Comparison of ENCODE assay signal across 9 mouse cellular contexts in the genomic region with DNA sequence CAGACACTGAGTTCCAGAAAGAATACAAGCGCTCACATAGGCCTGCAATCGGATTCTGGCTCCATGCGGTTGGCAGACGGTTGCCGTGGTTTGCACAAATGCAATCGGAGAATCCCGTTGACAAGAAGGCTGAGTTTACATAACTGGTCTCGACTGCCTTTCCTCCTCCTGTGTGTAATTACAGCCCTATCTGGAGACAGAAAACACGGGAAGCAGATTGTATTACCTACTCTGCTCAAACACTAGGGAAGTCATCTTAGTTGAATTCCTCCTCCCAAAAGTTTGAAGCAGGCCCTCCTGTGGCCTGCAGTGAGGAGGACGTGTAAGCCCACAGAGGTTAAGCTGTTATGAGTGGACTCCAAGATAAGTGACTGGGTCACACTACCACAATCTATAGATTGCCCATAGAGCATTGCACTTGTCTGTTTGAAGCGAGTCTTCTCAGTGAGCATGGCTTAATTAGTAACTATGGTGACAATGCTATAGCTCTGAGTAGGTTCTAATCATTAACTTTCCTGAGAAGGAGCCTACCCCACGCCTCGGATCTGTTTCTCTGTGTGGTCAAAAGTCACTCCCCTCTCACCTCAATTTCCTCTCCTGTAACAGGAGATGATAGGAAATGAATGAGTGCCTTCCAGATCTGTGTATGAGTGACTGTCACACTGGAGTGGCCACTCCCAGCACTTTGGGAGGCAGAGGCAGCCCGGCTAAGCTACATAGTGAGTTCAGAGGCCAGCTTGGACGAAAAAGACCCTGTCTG. TPM values are rescaled to one million over a fixed set of nuclear protein-coding genes. Genes with fewer than 3 reads are reported as not detected.
DNase-seq lines count a peak whose midpoint lies in the region; ATAC-seq lines count a peak whose summit lies in the region.
"Had no signal": no experiment of that assay in that cellular context is flagged by ENCODE, and none has a peak within 500 bp of the region (broad histone marks: within the 10 kb centered on the region; RNA-seq: fewer than 3 reads in every experiment).

No protein-coding gene starts in this region.

- H3K4me1 ChIP-seq in hindbrain, embryonic 14.5 days (replicated peaks; ENCODE audit: control insufficient read depth, insufficient read depth, low read length): peaks cover 12% of the 10 kb centered on the region

- H3K36me3 ChIP-seq in hindbrain, embryonic 14.5 days (replicated peaks; ENCODE audit: control insufficient read depth, insufficient read depth): no peaks in the 10 kb centered on the region

- intact Hi-C loops in left cerebral cortex, postnatal 14 days (cut with DNase I): no loop called here

- no peak overlapping the region for H3K9ac ChIP-seq in hindbrain, embryonic 14.5 days

- WGBS in hindbrain, embryonic 14.5 days: 50% methylated on average over 15 of the region's 15 CpGs

- DNase-seq in frontal cortex, postnatal 14 days (ENCODE audit: low spot score in 2 of 2): no peak
- DNase-seq in hindbrain, embryonic 14.5 days (ENCODE audit: low spot score): no peak
- DNase-seq in kidney, postnatal 25 days: peak; percentile 19 to 51
- DNase-seq in skeletal muscle tissue, adult 2 months (ENCODE audit: low read depth, low spot score): peak; percentile 55
- no peak for DNase-seq in thymus, postnatal 10 days (ENCODE audit: low spot score in 2 of 2)
- DNase-seq in left cerebral cortex, postnatal 14 days (ENCODE audit: low spot score in 2 of 2): no peak
- DNase-seq in cerebellum, adult 18-20 months: no peak
- DNase-seq: heart, postnatal 10 days had no signal

- H3K27me3 ChIP-seq in hindbrain, embryonic 14.5 days (ENCODE audit: control insufficient read depth, insufficient read depth, low read length): no peaks in the 10 kb centered on the region

- no peak overlapping the region for H3K4me2 ChIP-seq in hindbrain, embryonic 14.5 days (replicated peaks)

- 0 out of 2 replicates have a peak overlapping the region, but pooled peaks have one; percentile 89 for H3K27ac ChIP-seq in hindbrain, embryonic 14.5 days

- H3K4me3 ChIP-seq in hindbrain, embryonic 14.5 days (replicated peaks; ENCODE audit: low read length): no peak overlapping the region

- ATAC-seq in frontal cortex, adult (ENCODE audit: low TSS enrichment): peak; percentile 38; the same call in 1 of the 2 replicates
- no peak for ATAC-seq in hindbrain, embryonic 14.5 days (ENCODE audit: low FRiP score)

- no peaks in the 10 kb centered on the region for H3K9me3 ChIP-seq in hindbrain, embryonic 14.5 days (ENCODE audit: control insufficient read depth, low read length)

RNA-seq across cellular contexts. Expression of a gene that starts 37.5 kb away (rescaled TPM):
- polyA plus RNA-seq in hindbrain, embryonic 14.5 days (2014; fragmentation: Nextera tagmentation; extraction: Ambion mirVana): 3.1 and 4.8 TPM in 2 replicates
- 1 to 10 TPM; 4.5 to 4.9 TPM for total RNA-seq in left cerebral cortex, postnatal 14 days (2021)

Comparison
In these comparisons a context has a peak if more than half of its experiments do, and no peak if none do; other contexts are left out.
1. DNase-seq: peak in kidney, postnatal 25 days (2 of 2) and skeletal muscle tissue, adult 2 months (single experiment); none in frontal cortex, postnatal 14 days (0 of 2), hindbrain, embryonic 14.5 days (single experiment), thymus, postnatal 10 days (0 of 2), left cerebral cortex, postnatal 14 days (0 of 2) and cerebellum, adult 18-20 months (0 of 2).